ENCODE assay signal across 8 mouse cellular contexts in genomic region chr12:86771823-86772427, GRCm38 (mm10). TPM values are rescaled to one million over a fixed set of nuclear protein-coding genes. Genes with fewer than 3 reads are reported as not detected.
A peak's percentile ranks its signal among the peaks of the same experiment; 100 is the strongest.
DNase-seq lines count a peak whose midpoint lies in the region; ATAC-seq lines count a peak whose summit lies in the region.

No protein-coding gene starts in this region.

- peak; percentile 98 for DNase-seq in ZHBTc4 (ENCODE audit: low read depth, low spot score)
- DNase-seq in cerebellum, postnatal 36 days = peak; percentile 90 to 94
- peak; percentile 92 for DNase-seq in gastrocnemius, adult 18-20 months (ENCODE audit: low spot score)
- peak; percentile 77 to 96 for DNase-seq in left cerebral cortex, adult 9 months (ENCODE audit: low spot score in 2 of 2)
- peak; percentile 98 for DNase-seq in right cerebral cortex, postnatal 14 days
- DNase-seq in urinary bladder, postnatal 25 days (ENCODE audit: low spot score) = peak; percentile 96

- peak; percentile 80 for ATAC-seq in inflammation-experienced regulatory T-cells, adult 6 months
- peak; percentile 85 for ATAC-seq in megakaryocyte-erythroid progenitor cell, adult 5-6 weeks (replicated peaks; ENCODE audit: low FRiP score, low TSS enrichment, poor library complexity, severe bottlenecking)

RNA-seq across cellular contexts. Expression of gene Lrrc74a, which starts 37.8 kb away (rescaled TPM):
- not detected for total RNA-seq in gastrocnemius, adult 18-20 months (2021)
- polyA plus RNA-seq in inflammation-experienced regulatory T-cells, adult 6 months (2017; shearing (Covaris generic)) = not detected
- not detected in 2 replicates for total RNA-seq in megakaryocyte-erythroid progenitor cell, adult 5-6 weeks (2014; fragmentation: Nextera tagmentation)
- not detected in 2 replicates for total RNA-seq in megakaryocyte-erythroid progenitor cell, adult 5-6 weeks (2017)

RNA-seq across cellular contexts. Expression of gene Angel1, which starts 45.7 kb away (rescaled TPM):
- 1 to 10 TPM; 4.2 TPM for total RNA-seq in gastrocnemius, adult 18-20 months (2021)
- 1 to 10 TPM; 3.8 to 7.2 (median 7.1) TPM for polyA plus RNA-seq in inflammation-experienced regulatory T-cells, adult 6 months (2017; shearing (Covaris generic))
- 4.3 and 7.2 TPM in 2 replicates for total RNA-seq in megakaryocyte-erythroid progenitor cell, adult 5-6 weeks (2014; fragmentation: Nextera tagmentation)
- total RNA-seq in megakaryocyte-erythroid progenitor cell, adult 5-6 weeks (2017) = 0.85 and 4.7 TPM in 2 replicates

Comparison
In these comparisons a context has a peak if more than half of its experiments do, and no peak if none do; other contexts are left out.
1. Peak in every context shown above with its lines: DNase-seq and ATAC-seq.